Mouse (Mus musculus) frontal cortex, adult (tissue): ENCODE measurements around the gene Il22.
"Not testable (repeated sequence)": the region's sequence is repeated elsewhere in the genome, so short reads cannot be mapped to it uniquely, and the experiment has no call there.

Source experiments
- ATAC-seq: cut with Nextera tagmentation; 2 replicates; pipeline ENCODE4 v1.9.2; 2017; ENCODE audit warnings: mild to moderate bottlenecking, moderate library complexity, mixed read lengths; ENCODE audit not compliant: low TSS enrichment

Il22 gene

DNA sequence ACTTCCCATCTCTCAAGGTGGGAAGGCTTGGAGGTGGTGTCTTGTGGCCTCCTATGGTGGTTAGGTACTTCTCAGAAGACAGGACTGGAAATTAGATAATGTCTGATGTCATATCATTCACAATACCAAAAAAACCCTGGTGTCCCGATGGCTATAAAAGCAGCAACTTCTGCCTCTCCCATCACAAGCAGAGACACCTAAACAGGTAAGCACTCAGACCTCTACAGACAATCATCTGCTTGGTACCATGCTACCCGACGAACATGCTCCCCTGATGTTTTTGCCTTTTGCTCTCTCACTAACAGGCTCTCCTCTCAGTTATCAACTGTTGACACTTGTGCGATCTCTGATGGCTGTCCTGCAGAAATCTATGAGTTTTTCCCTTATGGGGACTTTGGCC, at the start of gene Il22:
Gene Il22, plus strand, starts transcription at position 301 of the 400 bp plus-strand sequence.
- ATAC-seq, result no peak

DNA sequence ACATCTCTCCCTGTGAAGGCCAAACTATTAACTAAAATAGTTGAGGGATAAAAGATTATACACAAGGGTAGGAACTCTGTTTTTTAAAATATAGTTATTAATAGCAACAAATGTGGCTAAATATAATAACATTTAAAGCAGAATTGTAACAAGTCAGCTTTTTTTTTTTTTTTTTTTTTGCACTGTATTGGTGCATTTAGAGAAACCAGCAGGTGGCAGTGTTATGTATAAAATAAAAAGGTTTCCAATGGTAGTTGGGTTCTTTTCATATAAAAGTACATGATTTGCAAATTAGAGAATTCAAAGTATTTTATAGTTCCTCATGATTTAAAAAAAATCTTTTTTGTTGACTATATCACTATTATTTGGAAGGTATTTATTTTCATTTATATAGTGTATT, 48.8 kb upstream of the Il22 start:
- ATAC-seq, result peak; percentile 44; the same call in 1 of the 2 replicates

DNA sequence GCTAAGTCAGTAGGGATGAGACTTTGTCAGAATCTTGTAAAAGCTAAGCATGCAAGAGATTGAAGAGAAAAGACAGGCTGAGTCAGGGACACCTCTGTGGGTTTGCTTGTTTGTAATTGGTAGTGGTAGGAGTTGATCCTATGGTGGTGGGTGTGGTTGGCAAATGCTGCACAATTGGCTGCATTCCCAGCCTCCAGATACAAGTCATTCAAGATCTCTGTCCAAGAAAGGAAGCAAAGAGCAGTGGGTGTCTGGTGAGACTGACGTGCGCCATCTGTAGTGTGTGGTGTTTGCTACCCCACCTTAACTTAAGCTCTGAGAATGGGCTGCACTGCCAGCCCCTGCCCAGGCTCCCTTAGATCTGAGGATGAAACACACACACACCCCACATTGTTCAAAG, 43.6 kb upstream of the Il22 start:
- peak; percentile 97 for ATAC-seq

DNA sequence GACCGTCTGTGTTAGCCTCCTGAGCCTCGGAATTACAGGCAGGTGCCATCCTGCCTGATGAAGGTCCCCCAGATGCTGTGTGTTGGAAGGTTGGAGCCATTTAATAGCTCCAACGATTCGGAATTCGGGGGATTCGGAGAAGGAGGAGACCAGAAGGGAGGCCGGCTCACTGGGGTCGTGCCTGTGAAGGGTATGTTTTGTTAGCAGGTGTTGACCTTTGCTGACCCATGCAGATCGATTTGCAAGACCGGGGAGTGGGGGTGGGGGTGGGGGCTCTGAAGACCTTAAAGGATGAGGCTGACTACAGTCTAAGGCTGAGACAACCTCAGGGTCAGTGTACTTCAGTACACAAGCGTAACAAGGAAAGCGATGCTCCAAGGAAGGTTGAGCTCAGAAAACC, 35.5 kb upstream of the Il22 start:
- no peak for ATAC-seq

DNA sequence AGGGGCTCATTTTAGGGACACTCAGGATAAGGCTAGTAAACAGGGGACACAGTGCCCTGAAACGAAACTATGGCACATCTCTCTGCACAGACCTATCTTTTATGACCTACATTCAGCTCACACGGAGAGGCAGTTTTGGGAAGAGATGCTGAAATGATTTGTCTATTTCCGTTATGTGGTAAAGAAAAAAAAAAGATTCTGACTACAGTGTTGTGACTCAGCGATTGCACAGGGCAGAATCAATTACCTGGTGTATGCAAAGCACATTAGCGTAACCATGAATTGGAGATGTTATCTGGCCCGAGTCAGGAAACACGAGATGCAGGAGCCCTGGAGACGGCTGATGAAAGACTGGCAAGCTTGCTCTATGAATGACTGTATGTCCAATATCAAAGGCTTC, 32.3 kb upstream of the Il22 start:
- peak; percentile 64 for ATAC-seq

DNA sequence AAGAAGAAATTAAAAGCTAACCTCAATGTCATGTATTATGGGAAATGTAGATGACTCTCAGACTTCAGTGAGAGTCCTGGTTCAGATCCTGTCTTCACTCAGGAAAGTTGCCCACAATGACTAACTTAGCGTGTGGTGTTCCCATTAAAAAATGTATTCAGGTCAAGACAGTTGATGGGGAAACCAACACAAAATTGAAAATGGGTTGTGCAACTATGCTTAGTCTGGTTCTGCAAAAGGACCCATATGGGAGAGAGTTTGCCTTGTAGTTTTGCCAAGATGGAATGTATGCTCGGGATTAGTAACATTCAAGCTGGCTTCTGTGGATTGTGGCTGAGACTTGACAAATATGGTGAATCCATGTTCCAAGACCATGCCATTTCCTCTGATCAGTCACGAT, 31.9 kb upstream of the Il22 start:
- peak; percentile 66 for ATAC-seq

DNA sequence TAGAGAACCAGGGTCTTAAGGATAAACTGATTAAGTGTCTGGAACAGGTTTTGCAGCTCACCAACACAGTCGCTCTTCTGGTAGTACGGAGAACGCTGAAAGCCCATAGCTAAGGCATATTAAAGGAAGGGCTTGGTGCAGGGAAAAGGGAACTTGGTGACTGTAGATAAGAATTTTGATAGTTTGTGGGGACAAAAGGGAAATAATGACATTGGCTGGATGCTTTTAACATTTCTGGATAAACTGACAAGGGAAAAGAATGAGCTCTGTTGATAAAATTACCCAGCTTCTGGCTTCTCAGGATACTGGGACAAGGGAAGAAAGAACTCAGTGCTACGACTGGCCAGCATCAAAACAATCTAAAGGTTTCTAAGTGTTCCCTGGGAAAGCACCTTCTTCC, 29.2 kb upstream of the Il22 start:
- not testable (repeated sequence) for ATAC-seq

DNA sequence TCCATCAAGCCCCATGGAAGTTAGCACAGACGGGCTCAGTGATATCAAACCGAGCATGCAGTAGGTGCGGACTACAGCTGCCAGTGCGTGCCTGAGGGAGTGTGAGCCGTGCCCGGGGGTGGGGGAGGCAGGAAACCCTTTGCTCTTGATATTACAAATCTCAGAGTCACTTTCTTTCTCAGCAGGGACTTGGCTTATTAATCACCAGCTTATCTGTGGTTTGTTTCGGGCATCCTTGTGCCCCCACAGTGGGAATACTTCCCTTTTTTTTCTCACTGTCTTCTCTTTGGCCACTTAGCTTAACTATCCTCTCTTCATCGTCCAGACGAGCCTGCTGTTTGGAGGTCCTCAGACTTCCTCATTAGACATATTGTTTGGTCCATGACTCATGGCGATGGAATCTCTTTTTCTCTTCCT, 26.0 kb upstream of the Il22 start:
- ATAC-seq, result no peak

DNA sequence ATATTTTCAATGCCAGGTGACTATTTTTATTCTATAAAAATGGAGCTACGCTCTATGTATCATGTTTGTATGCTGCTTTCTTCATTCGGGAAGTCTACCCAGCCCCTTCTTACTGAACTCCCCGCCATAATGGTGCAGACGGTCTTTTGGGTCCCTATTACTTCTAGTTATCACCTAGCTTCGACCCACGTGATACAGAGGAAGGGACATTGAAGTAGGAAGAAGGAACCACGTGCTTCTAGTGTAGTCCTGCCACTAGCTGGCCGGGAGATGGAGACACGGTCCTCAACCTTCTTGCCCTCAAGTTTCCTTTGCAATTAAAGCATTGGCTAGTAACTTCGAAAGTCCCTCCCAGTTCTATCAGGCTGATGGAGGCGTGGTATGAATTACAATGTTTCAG, 25.5 kb upstream of the Il22 start:
- ATAC-seq, result no peak

DNA sequence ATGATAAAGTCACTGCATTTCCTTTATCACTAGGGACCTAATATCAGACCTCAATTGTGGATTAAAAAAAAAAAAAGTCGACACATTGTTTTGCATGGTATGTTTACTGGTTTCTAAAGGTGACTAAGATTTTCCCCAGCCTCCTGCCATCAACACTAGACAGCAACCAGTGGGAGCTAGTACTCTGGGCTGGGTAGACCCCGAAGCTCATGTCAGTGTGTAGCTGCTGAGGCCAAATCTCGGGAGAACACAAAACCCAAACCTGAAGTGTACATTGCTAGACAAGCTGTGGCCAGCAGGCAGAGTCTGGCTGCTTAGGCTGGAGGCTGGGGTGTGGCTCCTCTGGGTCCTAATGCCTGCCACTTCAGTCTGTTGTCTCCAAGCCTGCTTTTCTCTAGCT, 9.6 kb upstream of the Il22 start:
- ATAC-seq, result not testable (repeated sequence)

DNA sequence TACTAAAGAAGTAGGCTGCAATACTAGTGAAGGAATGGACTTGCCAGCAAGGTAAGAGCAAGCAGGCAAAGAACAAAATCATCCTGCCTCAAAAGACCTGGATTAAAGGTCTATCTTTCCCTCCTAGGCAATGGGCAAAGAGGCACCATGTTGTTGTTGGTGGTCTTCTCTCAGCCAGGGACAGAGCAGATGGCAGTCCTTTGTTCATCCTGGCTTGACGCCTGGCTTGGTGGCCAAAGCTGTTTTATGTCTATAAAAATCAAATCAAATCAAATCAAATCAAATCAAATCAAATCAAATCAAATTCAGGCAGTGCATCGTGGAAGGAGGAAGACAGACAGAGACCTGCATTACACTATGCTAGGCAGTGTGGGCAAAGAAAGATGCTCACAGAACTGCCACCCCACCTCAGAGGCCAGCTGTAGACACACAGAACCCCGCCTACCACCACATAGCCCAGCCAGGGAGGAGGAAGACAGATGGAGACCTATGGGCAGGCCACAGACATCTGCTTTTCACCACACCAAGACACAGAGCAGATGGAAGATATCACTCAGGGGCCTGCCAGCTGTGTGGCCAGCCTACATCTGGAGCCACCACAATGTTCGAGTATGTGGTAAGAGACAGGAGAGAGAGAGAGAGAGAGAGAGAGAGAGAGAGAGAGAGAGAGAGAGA, 11.1 kb downstream of the Il22 start:
- not testable (repeated sequence) for ATAC-seq

DNA sequence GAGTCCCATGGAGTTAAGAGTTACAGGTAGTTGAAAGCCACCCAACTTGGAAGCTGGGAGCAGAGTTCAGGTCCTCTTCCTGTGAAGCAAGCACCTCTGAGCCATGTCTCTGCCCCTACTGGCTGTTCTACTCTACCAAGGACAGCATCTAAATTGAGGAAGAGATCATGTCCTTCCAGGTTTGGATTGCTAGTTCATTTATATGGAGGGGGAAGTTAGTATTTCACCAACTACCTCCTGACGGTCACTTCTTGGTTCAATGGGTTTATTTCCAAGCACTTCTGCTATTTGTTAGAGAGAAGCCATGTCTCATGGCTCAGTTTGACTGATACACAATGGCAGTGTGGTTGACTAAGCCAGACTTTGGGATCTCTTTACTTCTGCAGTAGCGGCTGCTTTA, 22.9 kb downstream of the Il22 start:
- ATAC-seq, result not testable (repeated sequence)

DNA sequence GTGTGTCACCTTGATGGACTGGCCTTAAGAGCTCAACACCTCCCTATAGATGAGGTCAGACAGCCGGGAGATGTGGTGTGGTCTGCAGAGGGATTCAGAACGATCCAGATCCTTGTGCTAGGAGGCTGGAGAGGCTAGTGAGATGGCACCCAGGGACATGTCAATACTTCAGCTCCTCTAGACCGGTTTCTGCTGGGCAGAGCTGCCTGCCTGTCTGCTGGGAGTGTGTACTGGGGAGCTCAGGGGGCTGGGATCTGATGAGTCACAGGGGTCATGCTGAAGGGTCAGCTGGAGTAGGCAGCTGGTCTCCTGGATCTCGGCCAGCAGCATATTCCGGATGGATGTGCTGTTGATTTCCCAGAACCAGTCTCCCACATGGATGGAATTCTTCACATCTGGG, 27.9 kb downstream of the Il22 start:
- not testable (repeated sequence) for ATAC-seq

DNA sequence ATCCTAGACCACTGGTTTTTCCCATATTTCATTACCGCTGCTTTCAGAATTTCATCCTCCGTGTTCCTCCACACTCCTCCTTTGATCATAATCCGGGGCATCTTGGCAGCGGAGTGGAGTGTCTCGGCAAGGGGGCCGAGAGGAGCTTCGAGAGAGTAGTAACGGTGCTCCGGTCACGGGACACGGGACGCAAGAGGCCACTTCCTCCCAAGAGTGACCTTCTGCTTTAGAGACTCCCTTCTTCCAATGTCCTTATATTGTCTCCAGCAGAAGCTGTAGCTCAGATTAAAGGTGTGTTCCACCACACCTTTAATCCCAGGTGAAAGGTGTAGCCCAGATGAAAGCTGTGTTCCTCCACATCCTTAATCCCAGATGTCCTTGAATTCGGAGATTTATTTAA, 35.9 kb downstream of the Il22 start, which contains the start of gene Gm32717:
Gene Gm32717, minus strand, starts transcription at position 101 of the 400 bp plus-strand sequence.
- ATAC-seq, result not testable (repeated sequence)

DNA sequence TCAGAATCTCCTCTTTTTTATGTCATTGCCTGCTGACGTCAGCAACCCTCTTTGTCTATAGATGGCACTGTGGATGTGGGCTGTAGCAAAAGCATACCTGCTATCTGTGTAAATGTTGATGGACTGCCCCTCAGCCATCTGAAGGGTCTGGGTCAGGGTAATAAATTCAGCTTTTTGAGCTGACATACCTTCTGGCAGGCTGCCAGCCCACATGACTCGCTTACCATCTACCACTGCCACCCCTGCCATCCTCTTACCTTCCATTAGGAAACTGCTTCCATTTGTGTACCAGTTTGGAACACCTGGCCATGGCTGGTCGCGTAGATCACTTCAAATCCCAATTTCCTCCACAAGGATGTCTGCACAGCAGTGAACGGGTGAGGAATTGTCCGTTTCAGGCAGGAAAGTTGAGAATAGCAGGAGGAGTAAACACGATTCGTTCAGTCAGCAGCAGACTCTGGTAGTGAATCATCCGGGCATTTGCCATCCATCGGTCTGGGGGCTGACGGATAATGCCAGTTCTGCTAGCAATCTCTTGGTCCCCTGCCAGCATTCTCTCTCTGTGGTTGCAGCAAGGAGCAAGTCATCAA, 44.4 kb downstream of the Il22 start:
- ATAC-seq, result not testable (repeated sequence)

DNA sequence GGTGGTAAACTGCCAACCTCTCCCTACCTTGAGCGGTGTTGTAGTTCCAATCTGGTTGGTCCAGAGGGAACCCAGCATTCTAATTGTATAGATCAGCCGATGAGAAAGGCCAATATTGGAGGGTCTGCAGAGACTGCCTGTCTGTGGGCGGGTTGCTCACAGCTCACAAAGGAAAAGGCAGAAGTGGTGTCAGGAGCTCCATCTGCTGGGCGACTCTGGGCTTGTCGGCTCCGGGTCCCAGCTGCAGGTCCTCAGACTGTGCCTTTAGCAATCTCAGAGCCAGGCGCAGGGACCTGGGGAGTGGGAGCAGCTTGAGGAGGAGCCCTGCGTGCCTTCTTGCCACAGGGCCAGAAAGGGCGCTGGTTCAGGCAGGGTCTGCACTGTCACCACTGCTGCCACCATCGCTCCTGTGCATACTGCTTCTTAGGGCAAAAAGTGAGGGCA, 46.1 kb downstream of the Il22 start:
- no peak for ATAC-seq

DNA sequence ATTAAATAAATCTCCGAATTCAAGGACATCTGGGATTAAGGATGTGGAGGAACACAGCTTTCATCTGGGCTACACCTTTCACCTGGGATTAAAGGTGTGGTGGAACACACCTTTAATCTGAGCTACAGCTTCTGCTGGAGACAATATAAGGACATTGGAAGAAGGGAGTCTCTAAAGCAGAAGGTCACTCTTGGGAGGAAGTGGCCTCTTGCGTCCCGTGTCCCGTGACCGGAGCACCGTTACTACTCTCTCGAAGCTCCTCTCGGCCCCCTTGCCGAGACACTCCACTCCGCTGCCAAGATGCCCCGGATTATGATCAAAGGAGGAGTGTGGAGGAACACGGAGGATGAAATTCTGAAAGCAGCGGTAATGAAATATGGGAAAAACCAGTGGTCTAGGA, 53.6 kb downstream of the Il22 start, which contains the start of gene Gm32802:
Gene Gm32802, plus strand, starts transcription at position 301 of the 400 bp plus-strand sequence.
- not testable (repeated sequence) for ATAC-seq
